In genomic region chr5:125640966-125641365, GRCm38 (mm10) we compare ENCODE assay signal across 8 mouse cellular contexts.
"Had no signal": no experiment of that assay in that cellular context is flagged by ENCODE, and none has a peak within 500 bp of the region (broad histone marks: within the 10 kb centered on the region; RNA-seq: fewer than 3 reads in every experiment).

No protein-coding gene starts in this region.

- H3K4me2 ChIP-seq: limb, embryonic 12.5 days; liver, embryonic 13.5 days had no signal

- H3K4me1 ChIP-seq: limb, embryonic 12.5 days; liver, embryonic 13.5 days had no signal

- H3K4me3 ChIP-seq: limb, embryonic 12.5 days; liver, embryonic 13.5 days had no signal

- ATAC-seq: intestine, postnatal 0 days had no signal

- H3K27me3 ChIP-seq: limb, embryonic 12.5 days; liver, embryonic 13.5 days had no signal

- DNase-seq: kidney, adult 8-10 months; kidney, postnatal 25 days; liver; lung, adult 18-20 months; thymus, postnatal 36 days had no signal

- H3K27ac ChIP-seq: limb, embryonic 12.5 days; liver, embryonic 13.5 days had no signal

- H3K36me3 ChIP-seq: limb, embryonic 12.5 days; liver, embryonic 13.5 days had no signal

- H3K9ac ChIP-seq: limb, embryonic 12.5 days; liver, embryonic 13.5 days had no signal
